8 mouse cellular contexts compared by ENCODE assay signal in genomic region chr7:90460930-90461329, GRCm38 (mm10). TPM values are rescaled to one million over a fixed set of nuclear protein-coding genes. Genes with fewer than 3 reads are reported as not detected.
A peak's percentile ranks its signal among the peaks of the same experiment; 100 is the strongest.
DNase-seq lines count a peak whose midpoint lies in the region; ATAC-seq and TF ChIP-seq lines count a peak whose summit lies in the region.

No protein-coding gene starts in this region.

- peaks cover 7% of the 10 kb centered on the region; the same call in 1 of the 2 replicates for H3K4me1 ChIP-seq in lung, adult 2 months (ENCODE audit: control insufficient read depth, insufficient read depth, low read length)

- no peak for TF ChIP-seq POLR2A in lung, adult 2 months (IDR thresholded peaks at IDR 0.05; ENCODE audit: borderline replicate concordance, extremely low read depth, low read depth, low read length)

- DNase-seq in cerebellum, adult 18-20 months: peak; percentile 31 to 45
- DNase-seq in right cerebral cortex, postnatal 14 days: peak; percentile 23
- no peak for DNase-seq in right cerebral cortex, postnatal 36 days (ENCODE audit: low spot score in 2 of 2)
- peak; percentile 47 for DNase-seq in heart, postnatal 4 days
- DNase-seq in lung, adult 2 months: peak; percentile 47
- DNase-seq in spleen, postnatal 10 days (ENCODE audit: low spot score in 2 of 2): peak; percentile 23 to 67
- DNase-seq in gastrocnemius, adult 8-10 months (ENCODE audit: low spot score in 2 of 2): no peak

- TF ChIP-seq CTCF in lung, adult 2 months (IDR thresholded peaks at IDR 0.05; ENCODE audit: insufficient read depth, low read length): peak; percentile 46

- no peak for ATAC-seq in cerebellum, adult (ENCODE audit: insufficient number of reproducible peaks, low FRiP score, low TSS enrichment)

- 14% methylated on average over 14 of the region's 14 CpGs for WGBS in lung, adult 2 months

- no peak overlapping the region for H3K4me3 ChIP-seq in lung, adult 2 months (replicated peaks; ENCODE audit: extremely low read depth, low read depth, low read length)

RNA-seq across cellular contexts. Expression of gene Tmem126a, which starts 3.9 kb away (rescaled TPM):
- total RNA-seq in heart, postnatal 4 days (2021): 10 to 100 TPM; 94.6 to 98.6 TPM
- 6.8 and 13.8 TPM in 2 replicates for polyA plus RNA-seq in lung, adult 2 months (2012; rRNA removed)
- 100 to 1,000 TPM in 3 of 4 experiments, 10 to 100 TPM in 1; 98.1 to 124 (median 119) TPM for total RNA-seq in gastrocnemius, adult 8-10 months (2022)

RNA-seq across cellular contexts. Expression of gene Tmem126b, which starts 14.9 kb away (rescaled TPM):
- 10 to 100 TPM; 13.2 to 14.3 TPM for total RNA-seq in heart, postnatal 4 days (2021)
- polyA plus RNA-seq in lung, adult 2 months (2012; rRNA removed): 5.2 and 6.1 TPM in 2 replicates
- 10 to 100 TPM; 18.6 to 23.7 (median 20.9) TPM for total RNA-seq in gastrocnemius, adult 8-10 months (2022)

RNA-seq across cellular contexts. Expression of gene Dlg2, which starts 15.5 kb away (rescaled TPM):
- 1 to 10 TPM; 2.7 to 2.9 TPM for total RNA-seq in heart, postnatal 4 days (2021)
- polyA plus RNA-seq in lung, adult 2 months (2012; rRNA removed): 0.14 and 1.3 TPM in 2 replicates
- under 1 TPM; 0.21 to 0.94 (median 0.48) TPM for total RNA-seq in gastrocnemius, adult 8-10 months (2022)

RNA-seq across cellular contexts. Expression of gene Crebzf, which starts 18.4 kb away (rescaled TPM):
- 10 to 100 TPM; 34.4 to 37.6 TPM for total RNA-seq in heart, postnatal 4 days (2021)
- polyA plus RNA-seq in lung, adult 2 months (2012; rRNA removed): 41.3 and 57.3 TPM in 2 replicates
- total RNA-seq in gastrocnemius, adult 8-10 months (2022): 10 to 100 TPM; 15.3 to 17.7 (median 15.8) TPM

RNA-seq across cellular contexts. Expression of gene Ccdc89, which starts 34.6 kb away (rescaled TPM):
- under 1 TPM; 0.38 to 0.52 TPM for total RNA-seq in heart, postnatal 4 days (2021)
- polyA plus RNA-seq in lung, adult 2 months (2012; rRNA removed): 0.18 and 0.25 TPM in 2 replicates
- total RNA-seq in gastrocnemius, adult 8-10 months (2022): not detected

Comparison
In these comparisons a context has a peak if more than half of its experiments do, and no peak if none do; other contexts are left out.
1. DNase-seq: peak in cerebellum, adult 18-20 months (2 of 2), right cerebral cortex, postnatal 14 days (single experiment), heart, postnatal 4 days (single experiment), lung, adult 2 months (single experiment) and spleen, postnatal 10 days (2 of 2); none in right cerebral cortex, postnatal 36 days (0 of 2) and gastrocnemius, adult 8-10 months (0 of 2).